Mouse (Mus musculus): Measurements from ENCODE around the gene Secisbp2. TPM values are rescaled to one million over a fixed set of nuclear protein-coding genes. Genes with fewer than 3 reads are reported as not detected.

The Secisbp2 gene
- polyA plus RNA-seq (2015; fragmentation: Nextera tagmentation; extraction: Ambion mirVana) = 27.7 and 32.0 TPM in 2 replicates

DNA sequence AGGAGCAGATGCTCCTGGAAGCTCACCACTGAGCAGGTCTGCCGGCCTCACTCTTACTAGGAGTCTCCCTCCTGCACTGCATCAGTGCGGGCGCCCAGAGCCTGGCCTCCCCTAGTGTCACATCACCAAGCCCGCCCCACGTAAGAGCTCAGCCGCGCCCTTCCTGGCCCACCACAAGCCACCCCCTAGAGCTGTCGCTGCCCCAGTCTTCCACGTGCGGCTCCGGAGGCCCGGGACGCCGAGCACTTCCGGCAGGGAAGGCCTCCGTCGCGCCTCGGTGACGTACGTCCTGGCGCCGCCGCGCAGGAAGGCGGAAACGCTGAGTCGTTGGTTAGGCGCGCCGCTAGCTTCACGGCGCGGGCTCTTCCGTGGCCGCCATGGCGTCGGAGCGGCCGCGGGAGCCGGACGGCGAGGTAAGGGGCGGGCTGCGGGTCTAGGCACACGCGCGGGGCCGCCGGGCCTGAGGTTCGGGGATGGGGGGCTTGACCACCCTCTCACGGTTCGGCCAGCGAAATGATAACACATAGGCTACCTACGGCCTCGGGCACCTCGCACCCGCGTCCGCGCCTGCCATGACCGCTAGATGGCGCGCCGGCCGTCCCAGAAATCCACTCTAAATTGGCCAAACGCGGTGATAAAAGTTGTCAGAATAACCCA lies at the start of gene Secisbp2:
Gene Secisbp2, plus strand, starts transcription at position 290 of the 657 bp plus-strand sequence.
- peak; percentile 97 for ATAC-seq (ENCODE audit: low FRiP score, low read depth)
- under 1% methylated on average over 69 of the region's 69 CpGs for WGBS
- H3K4me1 ChIP-seq (replicated peaks) = peaks cover 18% of the 10 kb centered on the region
- peak within 1 kb of the TSS; percentile 92 for H3K4me3 ChIP-seq
- no peaks in the 10 kb centered on the region for H3K27me3 ChIP-seq
- peak within 1 kb of the TSS; percentile 96 for H3K27ac ChIP-seq (replicated peaks)
- peak within 1 kb of the TSS; percentile 78 for H3K4me2 ChIP-seq
- no peaks in the 10 kb centered on the region for H3K9me3 ChIP-seq
- H3K36me3 ChIP-seq = peaks cover 21% of the 10 kb centered on the region
- H3K9ac ChIP-seq = peak within 1 kb of the TSS; percentile 80

DNA sequence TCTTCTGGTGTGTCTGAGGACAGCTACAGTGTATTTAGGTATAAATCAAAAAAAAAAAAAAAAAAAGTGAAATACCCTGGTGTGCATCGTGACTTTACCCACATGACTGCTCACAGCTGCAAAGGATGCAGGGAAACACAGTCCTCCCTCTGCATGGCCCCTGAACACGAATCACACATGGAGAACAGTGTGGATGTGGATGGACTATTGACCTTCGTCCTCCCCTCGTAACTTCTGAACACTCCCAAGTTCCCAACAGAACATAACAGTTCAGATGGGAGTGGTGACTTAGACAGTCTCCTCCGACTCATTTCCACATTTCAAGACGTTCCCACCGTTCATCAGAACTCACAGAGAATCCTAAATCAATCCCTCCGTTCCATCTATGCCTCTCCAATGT lies 48.7 kb upstream of the Secisbp2 start:
- WGBS = 53% methylated on average over 8 of the region's 8 CpGs
- Histone ChIP-seq H3K4me2 (peak overlapping the region; percentile 66), H3K9me3 (no peaks in the 10 kb centered on the region), H3K4me3 (peak overlapping the region; percentile 32), H3K4me1 (replicated peaks) (peaks cover 17% of the 10 kb centered on the region), H3K36me3 (no peaks in the 10 kb centered on the region), H3K27ac (replicated peaks) (no peak overlapping the region; the same call in 1 of the 2 replicates), H3K9ac (0 out of 2 replicates have a peak overlapping the region, but pooled peaks have one; percentile 16), H3K27me3 (no peaks in the 10 kb centered on the region)
- peak; percentile 20; the same call in 1 of the 2 replicates for ATAC-seq (ENCODE audit: low FRiP score, low read depth)

DNA sequence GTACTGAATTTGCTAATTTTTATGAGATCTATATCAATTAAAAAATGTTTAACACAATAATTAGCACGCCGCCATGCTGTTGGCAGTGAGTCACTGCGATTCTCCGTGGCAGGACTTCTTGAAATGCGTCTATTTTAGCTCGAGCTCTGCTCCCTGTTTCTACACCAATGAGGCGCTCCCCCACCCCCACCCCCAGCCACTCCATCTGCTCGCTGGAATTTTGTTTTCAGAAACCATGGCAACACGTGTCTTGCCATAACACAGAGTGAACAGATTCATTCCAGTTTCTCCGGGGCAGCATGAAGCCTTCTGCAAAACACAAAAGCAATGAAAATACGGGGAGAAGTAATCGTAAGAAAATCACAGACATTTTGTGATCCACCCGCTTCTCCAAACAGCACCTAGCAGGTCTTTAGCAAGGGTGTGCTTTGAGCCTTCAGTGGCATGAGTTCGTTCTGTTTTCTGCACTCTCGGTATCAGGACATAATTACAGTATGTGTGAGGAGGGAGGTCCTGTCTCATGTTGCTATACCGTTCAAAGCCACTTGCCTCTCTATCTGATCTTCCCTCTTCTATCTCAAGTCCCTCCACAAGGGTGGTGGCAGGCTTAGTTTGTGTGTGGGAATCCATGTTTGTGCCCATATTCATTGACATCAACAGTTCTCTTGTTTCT lies 48.1 kb upstream of the Secisbp2 start:
- 14% methylated on average over 16 of the region's 16 CpGs for whole genome bisulfite sequencing
- Histone ChIP-seq H3K4me2 (peak overlapping the region; percentile 66), H3K27me3 (no peaks in the 10 kb centered on the region), H3K27ac (replicated peaks) (peak overlapping the region; percentile 65), H3K9me3 (no peaks in the 10 kb centered on the region), H3K4me1 (replicated peaks) (peaks cover 17% of the 10 kb centered on the region), H3K9ac (0 out of 2 replicates have a peak overlapping the region, but pooled peaks have one; percentile 16), H3K36me3 (no peaks in the 10 kb centered on the region), H3K4me3 (peak overlapping the region; percentile 32)
- peak; percentile 82 for ATAC-seq (ENCODE audit: low FRiP score, low read depth)

DNA sequence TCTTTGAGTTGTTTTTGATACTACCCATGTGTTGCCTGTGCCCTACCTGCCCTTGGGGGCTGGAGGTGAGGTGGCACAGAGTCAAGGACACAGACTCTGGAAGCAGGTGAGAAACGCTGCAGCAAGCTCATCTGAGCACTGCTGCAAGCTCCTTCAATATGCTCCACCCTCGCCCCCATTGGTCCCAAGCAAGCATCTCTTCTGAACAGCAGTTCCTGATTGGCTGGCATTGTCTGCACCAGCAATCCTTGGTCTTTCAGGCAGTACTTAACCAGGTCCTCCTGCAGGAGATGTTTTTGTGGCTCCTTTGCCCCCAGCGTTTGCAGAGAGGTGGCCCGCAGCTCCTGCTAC lies 47.6 kb upstream of the Secisbp2 start:
- peak; percentile 29; the same call in 1 of the 2 replicates for ATAC-seq (ENCODE audit: low FRiP score, low read depth)
- peak overlapping the region; percentile 65 for H3K27ac ChIP-seq (replicated peaks)
- no peaks in the 10 kb centered on the region for H3K36me3 ChIP-seq
- 44% methylated on average over 4 of the region's 4 CpGs for WGBS
- peak overlapping the region; percentile 32 for H3K4me3 ChIP-seq
- no peaks in the 10 kb centered on the region for H3K9me3 ChIP-seq
- H3K4me2 ChIP-seq = peak overlapping the region; percentile 66
- peaks cover 17% of the 10 kb centered on the region for H3K4me1 ChIP-seq (replicated peaks)
- H3K9ac ChIP-seq = 0 out of 2 replicates have a peak overlapping the region, but pooled peaks have one; percentile 16
- H3K27me3 ChIP-seq = no peaks in the 10 kb centered on the region

DNA sequence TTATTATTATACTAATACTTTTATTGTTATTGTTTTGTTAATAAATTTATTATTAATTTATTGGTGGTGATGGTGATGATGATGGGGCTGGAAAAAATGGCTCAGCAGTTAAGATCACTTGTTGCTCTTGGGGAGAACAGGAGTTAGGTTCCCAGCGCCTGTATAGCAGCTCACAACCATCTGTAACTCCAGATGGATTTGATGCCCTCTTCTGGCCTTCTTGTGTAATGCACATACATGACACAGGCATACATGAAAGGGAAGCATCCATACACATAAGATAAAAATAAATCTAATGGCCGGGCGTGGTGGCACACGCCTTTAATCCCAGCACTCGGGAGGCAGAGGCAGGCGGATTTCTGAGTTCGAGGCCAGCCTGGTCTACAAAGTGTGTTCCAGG lies 42.3 kb upstream of the Secisbp2 start:
- no peaks in the 10 kb centered on the region for H3K9me3 ChIP-seq
- H3K4me3 ChIP-seq = no peak overlapping the region
- WGBS = 99% methylated on average over 7 of the region's 7 CpGs

DNA sequence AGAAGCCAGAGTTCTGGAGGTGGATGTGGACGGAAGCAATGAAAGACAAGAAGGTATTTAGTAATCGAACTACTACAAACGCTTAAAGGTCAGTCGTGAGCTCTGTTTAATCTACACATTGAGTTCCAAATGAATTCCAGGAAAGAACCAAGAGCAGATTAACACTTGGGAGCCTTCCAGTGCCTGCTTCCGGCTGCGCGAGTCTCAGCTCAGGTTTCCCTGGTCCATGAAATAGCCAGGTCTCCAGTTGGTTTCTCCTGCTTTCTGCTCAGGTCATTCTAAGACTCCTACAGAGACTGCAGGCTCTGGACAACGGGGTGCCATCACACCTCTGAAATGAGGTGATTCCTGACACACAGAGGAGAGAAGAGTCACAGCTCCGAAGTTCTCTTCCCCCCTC lies 40.4 kb upstream of the Secisbp2 start:
- no peak overlapping the region for H3K9ac ChIP-seq
- WGBS = 38% methylated on average over 9 of the region's 9 CpGs
- 0 out of 2 replicates have a peak, but pooled peaks have one; percentile 12 for ATAC-seq (ENCODE audit: low FRiP score, low read depth)
- peak overlapping the region; percentile 14; the same call in 1 of the 2 replicates for H3K27ac ChIP-seq (replicated peaks)
- H3K4me1 ChIP-seq (replicated peaks) = peaks cover 6% of the 10 kb centered on the region
- peak overlapping the region; percentile 11; the same call in 1 of the 2 replicates for H3K4me2 ChIP-seq
- no peaks in the 10 kb centered on the region for H3K9me3 ChIP-seq
- H3K36me3 ChIP-seq = no peaks in the 10 kb centered on the region
- H3K27me3 ChIP-seq = no peaks in the 10 kb centered on the region
- no peak overlapping the region for H3K4me3 ChIP-seq

More for the DNA sequence above, 42.3 kb upstream of the Secisbp2 start:
- H3K36me3 ChIP-seq = no peaks in the 10 kb centered on the region
- H3K9ac ChIP-seq = no peak overlapping the region
- no peaks in the 10 kb centered on the region for H3K27me3 ChIP-seq
- no peak for ATAC-seq (ENCODE audit: low FRiP score, low read depth)
- no peak overlapping the region for H3K4me2 ChIP-seq
- H3K4me1 ChIP-seq (replicated peaks) = peaks cover 8% of the 10 kb centered on the region
- H3K27ac ChIP-seq (replicated peaks) = no peak overlapping the region

DNA sequence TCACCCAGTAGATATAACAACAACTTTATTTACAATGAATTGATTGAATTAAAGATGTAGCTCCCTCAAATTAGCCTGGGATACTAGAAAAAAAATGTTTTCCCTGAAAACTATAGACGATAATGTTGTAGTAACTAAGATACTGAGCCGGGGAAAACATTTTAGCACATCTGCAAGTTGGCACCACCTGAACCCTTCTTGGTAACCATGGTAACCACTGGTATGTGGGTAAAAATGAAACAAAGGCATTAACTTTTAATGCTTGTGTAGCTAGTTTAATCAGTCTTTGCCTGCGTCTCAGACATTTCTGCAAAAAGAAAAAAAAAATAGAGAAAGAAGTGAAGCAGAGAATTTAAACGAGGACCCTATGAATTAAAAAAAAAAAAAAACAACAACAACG lies 40.0 kb upstream of the Secisbp2 start:
- Histone ChIP-seq H3K36me3 (no peaks in the 10 kb centered on the region), H3K9ac (no peak overlapping the region), H3K4me1 (replicated peaks) (peaks cover 9% of the 10 kb centered on the region), H3K27ac (replicated peaks) (peak overlapping the region; percentile 14; the same call in 1 of the 2 replicates), H3K4me2 (peak overlapping the region; percentile 11; the same call in 1 of the 2 replicates), H3K27me3 (no peaks in the 10 kb centered on the region), H3K4me3 (no peak overlapping the region), H3K9me3 (no peaks in the 10 kb centered on the region)
- 36% methylated on average over 5 of the region's 5 CpGs for WGBS
- 0 out of 2 replicates have a peak, but pooled peaks have one; percentile 43 for ATAC-seq (ENCODE audit: low FRiP score, low read depth)

DNA sequence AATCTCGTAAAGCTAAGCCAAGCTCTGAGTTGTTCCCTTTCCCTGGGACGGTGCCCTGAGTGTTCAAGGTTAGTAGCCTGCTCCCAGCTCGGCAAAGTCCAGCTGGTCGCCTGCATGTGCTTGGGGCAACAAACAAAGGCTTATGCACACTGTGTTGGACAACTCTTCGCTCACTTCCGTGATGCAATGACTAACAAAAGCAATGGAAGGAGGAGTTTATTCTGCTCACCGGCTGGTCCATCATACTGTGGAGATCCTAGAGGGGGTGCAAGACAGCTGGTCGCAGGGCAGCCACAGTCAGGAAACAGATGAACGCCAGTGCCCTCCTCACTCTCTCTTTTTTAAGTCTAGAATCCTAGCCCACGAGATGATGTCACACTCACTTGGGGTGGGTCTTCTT lies 35.7 kb upstream of the Secisbp2 start:
- Histone ChIP-seq H3K9me3 (no peaks in the 10 kb centered on the region), H3K27ac (replicated peaks) (no peak overlapping the region), H3K27me3 (no peaks in the 10 kb centered on the region), H3K9ac (no peak overlapping the region), H3K4me1 (replicated peaks) (peaks cover 24% of the 10 kb centered on the region), H3K4me2 (no peak overlapping the region), H3K36me3 (no peaks in the 10 kb centered on the region), H3K4me3 (no peak overlapping the region)
- WGBS = 57% methylated on average over 10 of the region's 10 CpGs
- ATAC-seq (ENCODE audit: low FRiP score, low read depth) = no peak

DNA sequence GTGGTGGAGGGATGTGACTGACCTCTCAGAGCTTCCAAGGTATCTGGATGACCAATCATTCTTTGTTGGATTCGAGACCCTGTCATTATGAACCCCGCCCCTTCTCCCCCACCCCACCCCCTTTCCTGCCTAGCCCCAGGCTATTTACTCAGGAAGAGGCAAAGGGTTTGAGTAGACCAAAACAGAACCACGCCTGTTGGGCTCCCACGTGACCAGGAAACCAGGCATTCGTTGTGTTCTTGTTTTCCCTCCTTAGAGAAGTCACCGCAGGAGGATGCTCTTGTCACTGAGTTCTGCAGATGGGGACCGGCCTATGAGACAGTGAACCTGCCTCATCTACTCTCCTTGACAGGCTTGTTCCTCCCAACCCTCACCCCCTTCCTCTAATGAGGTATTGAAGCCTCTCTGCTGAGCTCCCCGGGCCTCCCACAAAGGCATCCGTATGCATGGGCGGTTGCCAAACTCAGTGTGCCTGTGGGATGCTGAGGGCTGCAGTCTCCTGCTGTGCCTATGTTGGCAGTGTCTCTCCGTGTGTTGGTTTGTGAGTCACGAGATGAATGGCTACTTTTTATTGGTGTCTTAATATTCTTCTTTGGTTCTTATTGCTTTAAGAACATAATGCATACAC lies 35.0 kb upstream of the Secisbp2 start:
- no peak overlapping the region for H3K27ac ChIP-seq (replicated peaks)
- H3K4me3 ChIP-seq = no peak overlapping the region
- peak; percentile 69 for ATAC-seq (ENCODE audit: low FRiP score, low read depth)
- H3K27me3 ChIP-seq = no peaks in the 10 kb centered on the region
- H3K9ac ChIP-seq = no peak overlapping the region
- WGBS = 9% methylated on average over 12 of the region's 12 CpGs
- no peaks in the 10 kb centered on the region for H3K9me3 ChIP-seq
- H3K4me2 ChIP-seq = 0 out of 2 replicates have a peak overlapping the region, but pooled peaks have one; percentile 6
- H3K36me3 ChIP-seq = no peaks in the 10 kb centered on the region
- peaks cover 19% of the 10 kb centered on the region for H3K4me1 ChIP-seq (replicated peaks)

DNA sequence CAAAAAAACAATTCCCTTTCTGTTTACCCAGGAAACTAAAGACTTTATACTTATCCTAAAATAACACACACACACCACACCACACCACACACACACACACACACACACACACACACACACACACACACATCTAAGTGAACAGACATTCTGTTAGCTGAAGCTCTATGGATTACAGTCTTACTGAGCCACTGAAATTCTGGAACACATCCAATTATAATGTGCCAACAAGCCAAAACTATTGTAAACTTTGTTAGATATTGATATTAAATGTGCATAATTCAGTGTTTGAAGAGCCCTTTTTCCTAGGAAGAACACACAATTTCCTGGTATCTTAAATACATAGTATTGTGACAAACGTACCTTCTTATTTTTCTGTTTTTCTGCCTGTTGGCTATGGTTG lies 34.2 kb upstream of the Secisbp2 start:
- ATAC-seq (ENCODE audit: low FRiP score, low read depth) = no peak
- Histone ChIP-seq H3K9ac (no peak overlapping the region), H3K4me3 (no peak overlapping the region), H3K27ac (replicated peaks) (no peak overlapping the region), H3K27me3 (no peaks in the 10 kb centered on the region), H3K4me1 (replicated peaks) (peaks cover 18% of the 10 kb centered on the region), H3K9me3 (no peaks in the 10 kb centered on the region), H3K4me2 (no peak overlapping the region), H3K36me3 (no peaks in the 10 kb centered on the region)
- 45% methylated on average over 1 of the region's 1 CpGs for WGBS

DNA sequence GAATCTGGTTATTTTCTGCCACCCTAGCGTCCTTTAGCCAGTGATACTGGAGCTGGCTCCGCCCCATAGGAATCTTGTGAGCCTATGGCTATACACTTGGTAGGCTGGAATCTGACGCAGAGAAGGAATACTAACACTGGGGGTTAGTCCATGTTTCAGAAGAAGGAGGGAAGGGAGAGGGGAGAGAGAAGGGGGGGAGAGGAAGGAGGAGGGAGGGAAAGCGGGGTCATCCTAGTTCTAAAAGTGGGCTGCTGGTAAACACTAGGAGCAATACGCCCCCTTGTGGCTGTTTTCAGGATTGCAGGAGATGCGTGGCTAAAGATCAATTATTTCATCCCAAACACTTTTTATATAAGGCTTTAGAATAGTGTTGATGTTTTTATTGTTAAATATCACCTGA lies 33.6 kb upstream of the Secisbp2 start:
- H3K9me3 ChIP-seq = no peaks in the 10 kb centered on the region
- peaks cover 18% of the 10 kb centered on the region for H3K4me1 ChIP-seq (replicated peaks)
- H3K4me3 ChIP-seq = no peak overlapping the region
- ATAC-seq (ENCODE audit: low FRiP score, low read depth) = no peak; the same call in 1 of the 2 replicates
- no peaks in the 10 kb centered on the region for H3K36me3 ChIP-seq
- H3K9ac ChIP-seq = no peak overlapping the region
- no peaks in the 10 kb centered on the region for H3K27me3 ChIP-seq
- 20% methylated on average over 6 of the region's 6 CpGs for WGBS
- H3K27ac ChIP-seq (replicated peaks) = no peak overlapping the region
- H3K4me2 ChIP-seq = peak overlapping the region; percentile 39

DNA sequence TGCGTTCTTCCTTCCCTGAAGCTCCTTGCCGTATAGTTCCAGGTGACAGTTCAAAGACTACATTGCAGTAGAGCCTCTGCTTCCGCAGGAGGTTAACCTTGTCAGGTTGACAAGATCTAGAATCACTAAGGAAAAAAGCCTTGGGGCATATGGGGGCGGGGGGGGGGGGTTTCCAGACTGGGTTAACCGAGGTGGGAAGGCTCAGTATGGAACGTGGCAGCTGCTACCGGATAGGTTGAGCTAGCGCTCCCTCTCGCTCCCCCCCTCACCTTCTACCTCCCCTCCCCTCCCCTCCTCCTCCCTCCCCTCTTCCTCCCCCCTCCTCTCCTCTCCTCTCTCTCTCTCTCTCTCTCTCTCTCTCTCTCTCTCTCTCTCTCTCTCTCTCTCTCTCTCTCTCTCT lies 32.9 kb upstream of the Secisbp2 start:
- Histone ChIP-seq H3K9me3 (no peaks in the 10 kb centered on the region), H3K27ac (replicated peaks) (no peak overlapping the region), H3K9ac (no peak overlapping the region), H3K4me2 (peak overlapping the region; percentile 39), H3K4me1 (replicated peaks) (peaks cover 18% of the 10 kb centered on the region), H3K36me3 (no peaks in the 10 kb centered on the region), H3K4me3 (no peak overlapping the region), H3K27me3 (no peaks in the 10 kb centered on the region)
- WGBS = 19% methylated on average over 9 of the region's 9 CpGs
- peak; percentile 39; the same call in 1 of the 2 replicates for ATAC-seq (ENCODE audit: low FRiP score, low read depth)

Data from hindbrain, embryonic 15.5 days (tissue).